Mouse (Mus musculus) ES-E14 (cell line): Measurements from ENCODE around the gene CT030661.1. TPM values are rescaled to one million over a fixed set of nuclear protein-coding genes. Genes with fewer than 3 reads are reported as not detected.
A peak's percentile ranks its signal among the peaks of the same experiment; 100 is the strongest.
"Not testable (repeated sequence)": the region's sequence is repeated elsewhere in the genome, so short reads cannot be mapped to it uniquely, and the experiment has no call there.

ENCODE experiments used
- DNase-seq: peaks from one replicate; pipeline ENCODE4 v3.0.0-alpha.2; 2013; ENCODE audit warnings: low read depth, low spot score
- H3K27ac ChIP-seq: 2 replicates; pipeline ENCODE4 v1.5.1; 2012; ENCODE audit warnings: low read depth, mild to moderate bottlenecking, low read length, moderate library complexity, mixed read lengths; ENCODE audit not compliant: poor library complexity, insufficient read depth, severe bottlenecking
- H3K36me3 ChIP-seq: 2 replicates; pipeline ENCODE4 v1.6.1; 2012; ENCODE audit warnings: mild to moderate bottlenecking, low read length, moderate library complexity, mixed read lengths; ENCODE audit not compliant: control insufficient read depth, poor library complexity, insufficient read depth, severe bottlenecking
- H3K4me1 ChIP-seq, 2 experiments: fragments of 150-350 bp in 1 of 2; sonication (generic) in 1 of 2; 2 replicates each; pipeline ENCODE4 v1.6.1; 2012; ENCODE audit warnings: low read length in 2 of 2, mild to moderate bottlenecking in 1 of 2, mixed read lengths in 1 of 2; ENCODE audit not compliant: control insufficient read depth in 2 of 2, insufficient read depth in 2 of 2, poor library complexity in 1 of 2
- H3K4me3 ChIP-seq, 2 experiments: fragments of 150-350 bp in 1 of 2; sonication (generic) in 1 of 2; 2 replicates each; pipeline ENCODE4 v1.5.1; 2012; ENCODE audit warnings: low read length in 2 of 2, low read depth in 1 of 2, mild to moderate bottlenecking in 1 of 2, mixed read lengths in 1 of 2; ENCODE audit not compliant: insufficient read depth in 1 of 2, poor library complexity in 1 of 2, severe bottlenecking in 1 of 2
- H3K9ac ChIP-seq: 2 replicates; pipeline ENCODE4 v1.6.1; 2012; ENCODE audit warnings: low read depth, mild to moderate bottlenecking, low read length, mixed read lengths; ENCODE audit not compliant: poor library complexity, insufficient read depth, severe bottlenecking
- H3K9me3 ChIP-seq: fragments of 150-350 bp; sonication (generic); 2 replicates; pipeline ENCODE4 v1.6.1; 2012; ENCODE audit warnings: low read depth, mild to moderate bottlenecking, low read length; ENCODE audit not compliant: control insufficient read depth, insufficient read depth
- CHD2 ChIP-seq: IDR thresholded peaks from 2 replicates; pipeline ENCODE4 v1.6.1; 2014; ENCODE audit warnings: mild to moderate bottlenecking, low read depth, low read length, inconsistent platforms
- HCFC1 ChIP-seq: IDR thresholded peaks from 2 replicates; pipeline ENCODE4 v1.6.1; 2012; ENCODE audit warnings: low read length, inconsistent platforms, borderline replicate concordance; ENCODE audit not compliant: insufficient read depth
- MAFK ChIP-seq: IDR thresholded peaks from 2 replicates; pipeline ENCODE4 v1.6.1; 2014; ENCODE audit warnings: mild to moderate bottlenecking, low read depth, low read length, inconsistent platforms; ENCODE audit not compliant: insufficient read depth
- ZC3H11A ChIP-seq: IDR thresholded peaks from 2 replicates; pipeline ENCODE4 v1.6.1; 2012; ENCODE audit warnings: low read depth, mild to moderate bottlenecking, inconsistent platforms, low read length, borderline replicate concordance
- ZNF384 ChIP-seq: IDR thresholded peaks from 2 replicates; pipeline ENCODE4 v1.6.1; 2012; ENCODE audit warnings: low read depth, low read length, inconsistent platforms
- in situ Hi-C, 2 experiments: fragments of 600-800 bp; cut with MboI; formaldehyde crosslinking; loops; one replicate each; pipeline ENCODE4 v1.15.1; 2025; ENCODE audit warnings: low sequenced_read_pairs in 2 of 2, inconsistent platforms in 1 of 2; ENCODE audit not compliant: unreplicated experiment in 2 of 2
- total RNA-seq: library from RNA; depleted of rRNA; stranded (reverse); fragments of 300-350 nt; gene quantifications from 2 replicates; pipeline ENCODE4 v1.2.3, GENCODE M21; 2012; rRNA removed

Gene CT030661.1
- total RNA-seq = 8.5 and 12.5 TPM in 2 replicates

DNA sequence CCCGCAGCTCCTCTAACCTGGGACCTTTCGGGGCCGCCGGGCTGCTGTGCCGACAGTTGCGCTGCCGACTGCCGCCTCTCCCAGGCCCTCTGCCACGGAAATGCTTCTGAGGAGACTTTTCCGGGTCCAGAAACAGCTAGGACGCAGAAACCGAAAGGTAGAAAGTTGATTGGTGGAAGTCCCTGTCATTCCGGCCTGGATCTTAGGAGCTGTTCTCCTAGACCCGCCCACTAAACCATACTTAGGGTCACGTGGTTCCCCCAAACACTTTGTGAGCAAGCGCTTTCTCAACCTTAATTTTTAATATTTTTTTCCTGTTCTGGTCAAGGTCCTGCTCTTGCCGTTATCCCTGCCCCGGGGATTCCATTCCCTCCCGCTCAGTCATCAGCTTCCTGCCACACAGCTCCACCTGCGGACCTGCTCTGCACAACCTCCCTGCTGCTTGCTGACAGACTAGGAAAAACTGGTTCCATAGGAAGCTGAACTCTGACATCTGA is at the start of gene CT030661.1:
CT030661.1 (minus strand) TSS at position 108 of the 497 bp plus-strand sequence.
- in situ Hi-C loops = loop anchor here (10.0 kb wide), 1 partner anchor 90 kb away; the partner anchor contains the start of gene Zfp994 (in 2 of the 2)
- peak; percentile 95 for DNase-seq
- H3K4me1 ChIP-seq, H3K36me3 ChIP-seq, H3K27ac ChIP-seq, H3K9me3 ChIP-seq: not testable (repeated sequence)
- H3K4me3 ChIP-seq = peak within 1 kb of the TSS; percentile 68 to 69
- 0 out of 2 replicates have a peak, but pooled peaks have one; percentile 14 for TF ChIP-seq CHD2
- peak within 1 kb of the TSS; percentile 82; the same call in 1 of the 2 replicates for H3K9ac ChIP-seq

DNA sequence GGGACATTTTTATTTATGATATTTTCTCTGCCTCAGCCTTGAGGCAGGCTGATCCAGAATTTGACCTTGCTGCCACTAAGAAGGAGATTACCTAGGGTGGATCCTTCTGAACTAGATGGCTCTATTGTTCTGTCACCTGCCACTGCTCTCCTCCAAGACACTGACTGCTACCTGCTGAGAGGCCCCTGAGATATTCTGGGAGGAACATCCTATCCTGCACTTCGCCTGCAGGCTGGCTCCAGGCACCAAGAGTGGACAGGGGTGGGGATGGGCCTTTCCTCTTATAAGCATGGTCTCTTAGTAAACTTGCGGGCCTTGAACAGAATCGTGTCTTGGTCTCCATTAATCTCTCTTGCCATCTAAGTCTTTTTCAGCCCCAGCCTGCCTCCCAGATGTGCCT is 49.3 kb upstream of the CT030661.1 start:
- Histone ChIP-seq H3K9ac (no peak overlapping the region), H3K9me3 (peaks cover 1% of the 10 kb centered on the region; the same call in 1 of the 2 replicates), H3K36me3 (no peaks in the 10 kb centered on the region; the same call in 1 of the 2 replicates), H3K27ac (no peak overlapping the region), H3K4me1 (no peaks in the 10 kb centered on the region), H3K4me3 (no peak overlapping the region)
- in situ Hi-C loops = no loop called here
- DNase-seq = no peak
- no peak for TF ChIP-seq MAFK
- no peak for TF ChIP-seq HCFC1
- TF ChIP-seq CHD2 = no peak
- TF ChIP-seq ZNF384 = no peak
- TF ChIP-seq ZC3H11A = no peak

DNA sequence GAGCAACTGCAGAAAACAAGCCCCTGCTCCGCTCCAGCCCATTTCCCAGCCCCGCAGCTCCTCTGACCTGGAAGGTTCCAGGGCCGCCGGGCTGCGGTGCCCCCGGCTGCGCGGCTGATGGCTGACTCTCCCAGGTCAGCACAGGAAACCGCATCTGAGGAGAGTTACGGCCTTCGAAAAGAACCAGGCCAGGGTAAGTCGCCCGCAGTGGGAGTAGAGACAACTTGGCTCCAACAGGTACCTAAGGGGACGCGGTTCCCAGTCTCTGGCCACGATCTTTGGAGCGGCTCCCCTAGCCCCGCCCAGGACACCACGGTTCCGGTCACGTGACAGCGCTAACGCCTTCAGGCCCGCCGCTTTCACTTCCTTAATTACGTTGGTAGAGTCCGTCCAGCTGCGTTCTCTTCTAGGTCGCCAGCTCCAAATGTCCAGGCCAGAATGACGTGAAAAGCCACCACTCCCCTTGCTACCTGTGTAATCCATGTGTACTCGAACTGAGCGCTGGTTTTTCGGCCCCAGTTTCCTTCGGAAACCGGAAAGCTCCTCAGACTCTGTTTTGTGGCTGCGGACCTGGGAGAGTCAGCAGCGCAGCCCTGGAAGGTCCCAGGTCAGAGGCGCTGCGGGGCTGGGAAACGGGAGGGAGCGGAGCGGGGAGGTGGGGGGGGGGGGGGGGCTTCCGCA is 46.6 kb upstream of the CT030661.1 start, which contains the start of the genes Zfp944 and Zfp758:
Zfp944 (minus strand) TSS at position 300 of the 681 bp plus-strand sequence.
Zfp758 (plus strand) TSS at position 353 of the 681 bp plus-strand sequence.
- H3K27ac ChIP-seq, H3K4me1 ChIP-seq, H3K36me3 ChIP-seq, H3K9me3 ChIP-seq, in situ Hi-C loops: not testable (repeated sequence)
- peak; percentile 35 for DNase-seq
- H3K9ac ChIP-seq = peak within 1 kb of the TSS; percentile 84
- peak within 1 kb of the TSS; percentile 76 to 93 for H3K4me3 ChIP-seq

DNA sequence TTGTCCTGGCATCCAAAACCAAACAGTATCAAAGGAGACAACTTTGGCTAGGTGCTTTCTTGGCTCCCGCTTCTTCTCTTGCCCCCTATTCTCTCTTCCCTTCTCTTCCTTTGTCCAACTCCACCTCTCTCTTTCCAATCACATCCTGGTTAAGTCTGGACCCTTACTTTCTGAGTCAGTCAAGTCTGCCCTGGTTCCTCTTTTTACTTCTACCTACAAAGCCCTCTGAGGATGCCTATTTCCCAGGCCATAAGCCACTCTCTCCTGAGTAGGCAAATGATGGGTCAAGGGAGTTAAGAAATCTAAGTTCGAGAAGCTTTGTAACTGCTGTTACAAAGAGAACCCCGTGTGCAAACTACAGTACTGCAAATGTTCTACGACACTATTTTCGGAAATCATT is 45.9 kb upstream of the CT030661.1 start:
- no peaks in the 10 kb centered on the region for H3K36me3 ChIP-seq
- TF ChIP-seq ZC3H11A (no peak), HCFC1 (no peak), CHD2 (no peak), MAFK (no peak), ZNF384 (no peak)
- no peak for DNase-seq
- H3K27ac ChIP-seq = no peak overlapping the region
- in situ Hi-C loops = no loop called here
- H3K4me1 ChIP-seq = no peaks in the 10 kb centered on the region
- peak overlapping the region; percentile 73; the same call in 1 of the 2 replicates for H3K9ac ChIP-seq
- peak overlapping the region; percentile 76 to 93 for H3K4me3 ChIP-seq
- H3K9me3 ChIP-seq = no peaks in the 10 kb centered on the region

DNA sequence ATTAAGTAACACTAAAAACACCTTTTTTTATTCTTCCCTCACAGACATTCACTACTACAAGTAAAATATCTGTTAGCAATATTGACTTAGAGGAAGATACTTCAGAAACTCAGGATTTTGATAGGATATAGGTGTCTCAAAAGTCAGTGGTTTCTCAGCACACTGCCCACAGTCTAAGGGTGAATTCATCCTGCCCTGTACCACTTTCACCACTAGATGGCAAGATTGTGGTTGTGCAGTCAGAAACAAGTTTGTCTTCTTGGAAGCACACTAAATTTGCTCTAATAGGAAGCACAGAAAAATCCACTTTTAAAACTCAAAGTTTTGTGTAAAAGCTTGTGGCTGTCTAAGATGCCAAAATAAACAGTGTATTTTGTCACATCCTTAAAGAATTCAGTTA is 38.2 kb upstream of the CT030661.1 start:
- Histone ChIP-seq H3K27ac (no peak overlapping the region), H3K4me1 (no peaks in the 10 kb centered on the region), H3K9me3 (no peaks in the 10 kb centered on the region), H3K9ac (no peak overlapping the region), H3K36me3 (no peaks in the 10 kb centered on the region), H3K4me3 (no peak overlapping the region)
- in situ Hi-C loops = no loop called here
- DNase-seq = peak; percentile 40
- TF ChIP-seq CHD2 = no peak
- peak; percentile 66 for TF ChIP-seq ZC3H11A

DNA sequence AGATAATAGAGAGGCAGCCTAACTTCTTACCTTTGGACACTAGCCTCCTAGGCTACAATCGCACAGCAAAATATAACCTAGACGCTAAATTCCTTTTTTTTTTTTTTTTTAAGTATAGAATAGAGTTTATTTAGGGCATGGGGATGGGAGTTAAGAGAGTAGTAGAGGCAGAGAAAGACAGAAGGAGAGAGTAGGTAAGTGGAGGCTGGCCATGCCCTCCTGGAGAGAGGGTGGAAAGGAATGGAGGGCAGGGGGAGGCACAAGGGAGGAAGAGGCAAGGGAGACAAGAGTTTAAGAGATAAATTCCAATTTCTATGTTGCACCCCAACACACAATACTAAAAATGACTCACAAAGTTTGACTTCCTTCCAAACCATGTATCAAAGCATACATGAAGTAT is 610 bp upstream of the CT030661.1 start:
- in situ Hi-C loops = loop anchor here (10.0 kb wide), 1 partner anchor 90 kb away; the partner anchor contains the start of gene Zfp994 (in 2 of the 2)
- H3K27ac ChIP-seq, H3K9ac ChIP-seq, H3K36me3 ChIP-seq, H3K4me3 ChIP-seq, DNase-seq, H3K9me3 ChIP-seq, H3K4me1 ChIP-seq: not testable (repeated sequence)

DNA sequence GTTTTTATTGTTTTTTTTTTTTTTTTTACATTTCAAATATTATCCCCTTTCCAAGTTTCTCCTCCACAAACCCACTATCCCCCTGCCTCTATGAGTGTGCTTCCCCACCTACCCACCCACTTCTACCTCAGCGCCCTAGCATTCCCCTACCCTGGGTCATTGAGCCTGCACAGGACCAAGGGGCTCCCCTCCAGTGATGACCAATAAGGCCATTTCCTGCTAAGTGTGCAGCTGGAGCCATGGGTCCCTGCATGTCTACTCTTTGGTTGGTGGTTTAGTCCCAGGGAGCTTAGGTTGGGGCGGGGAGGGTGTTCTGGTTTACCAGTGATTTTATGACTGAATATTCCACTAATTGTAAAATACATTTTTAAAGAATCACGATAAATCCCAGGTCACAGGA is 418 bp downstream of the CT030661.1 start:
- not testable (repeated sequence) for H3K9ac ChIP-seq, H3K9me3 ChIP-seq, H3K4me3 ChIP-seq, H3K4me1 ChIP-seq, DNase-seq, H3K36me3 ChIP-seq, H3K27ac ChIP-seq
- in situ Hi-C loops = loop anchor here (10.0 kb wide), 1 partner anchor 89 kb away; the partner anchor contains the start of gene Zfp994 (in 2 of the 2)
